Comparison of ENCODE assay signal across 13 mouse cellular contexts in genomic region chr5:33056126-33056765, GRCm38 (mm10). TPM values are rescaled to one million over a fixed set of nuclear protein-coding genes. Genes with fewer than 3 reads are reported as not detected.
"Had no signal": no experiment of that assay in that cellular context is flagged by ENCODE, and none has a peak within 500 bp of the region (broad histone marks: within the 10 kb centered on the region; RNA-seq: fewer than 3 reads in every experiment).

No protein-coding gene starts in this region.

- DNase-seq: lung, adult 18-20 months; spleen, adult 18-20 months; thymus, adult 18-20 months; thymus, postnatal 25 days had no signal

- H3K36me3 ChIP-seq: limb, embryonic 15.5 days; midbrain, embryonic 12.5 days; neural tube, embryonic 13.5 days had no signal

- H3K4me2 ChIP-seq: limb, embryonic 15.5 days; midbrain, embryonic 12.5 days; neural tube, embryonic 13.5 days had no signal

- H3K9me3 ChIP-seq: limb, embryonic 15.5 days; midbrain, embryonic 12.5 days had no signal

- ATAC-seq: hindbrain, postnatal 0 days; midbrain, embryonic 16.5 days had no signal

- H3K9ac ChIP-seq: limb, embryonic 15.5 days; liver, embryonic 14.5 days; midbrain, embryonic 12.5 days; neural tube, embryonic 13.5 days had no signal

- H3K27ac ChIP-seq: hindbrain, postnatal 0 days; layer of hippocampus, adult 2 months; left cerebral cortex, adult 2 months; limb, embryonic 15.5 days; liver, embryonic 14.5 days; midbrain, embryonic 12.5 days; neural tube, embryonic 13.5 days had no signal

- H3K4me3 ChIP-seq: layer of hippocampus, adult 2 months; left cerebral cortex, adult 2 months; limb, embryonic 15.5 days; midbrain, embryonic 12.5 days; neural tube, embryonic 13.5 days had no signal

- H3K4me1 ChIP-seq: limb, embryonic 15.5 days; midbrain, embryonic 12.5 days; neural tube, embryonic 13.5 days had no signal

- H3K27me3 ChIP-seq: limb, embryonic 15.5 days; midbrain, embryonic 12.5 days; neural tube, embryonic 13.5 days had no signal

RNA-seq across cellular contexts. Expression of gene Slc5a1, which starts 47.8 kb away (rescaled TPM):
- total RNA-seq: left cerebral cortex, adult 2 months; megakaryocyte-erythroid progenitor cell, adult 5-6 weeks had no signal
- polyA plus RNA-seq: liver, embryonic 14.5 days; midbrain, embryonic 12.5 days; neural tube, embryonic 13.5 days had no signal
